Mouse (Mus musculus) retina, postnatal 7 days (tissue): ENCODE data around the gene Mettl15.

Source experiments
- DNase-seq: peaks from one replicate; pipeline ENCODE4 v3.0.0-alpha.2; 2012; ENCODE audit warnings: low read depth, low spot score

Mettl15 gene

GRCm38 (mm10) chr2:109158509-109158908 lies 122.0 kb downstream of the Mettl15 start:
- DNase-seq: no peak

DNA sequence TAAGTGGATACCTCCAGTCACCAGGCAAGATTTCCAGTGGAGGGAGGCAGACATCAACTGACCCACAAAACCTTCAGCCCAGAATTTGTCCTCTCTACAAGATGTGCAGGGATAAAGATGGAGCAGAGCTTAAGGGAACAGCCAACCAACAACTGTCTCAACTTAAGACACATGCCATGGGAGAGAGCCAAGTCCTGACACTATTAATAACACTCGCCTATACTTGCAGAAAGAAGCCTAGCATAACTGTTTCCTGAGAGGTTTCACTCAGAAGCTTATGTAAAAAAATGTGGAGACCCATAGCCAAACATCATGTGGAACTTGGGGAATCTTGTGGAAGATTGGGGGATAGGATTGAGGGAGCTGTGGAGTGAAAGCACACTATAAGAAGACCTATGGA lies 124.4 kb downstream of the Mettl15 start:
- no peak for DNase-seq

DNA sequence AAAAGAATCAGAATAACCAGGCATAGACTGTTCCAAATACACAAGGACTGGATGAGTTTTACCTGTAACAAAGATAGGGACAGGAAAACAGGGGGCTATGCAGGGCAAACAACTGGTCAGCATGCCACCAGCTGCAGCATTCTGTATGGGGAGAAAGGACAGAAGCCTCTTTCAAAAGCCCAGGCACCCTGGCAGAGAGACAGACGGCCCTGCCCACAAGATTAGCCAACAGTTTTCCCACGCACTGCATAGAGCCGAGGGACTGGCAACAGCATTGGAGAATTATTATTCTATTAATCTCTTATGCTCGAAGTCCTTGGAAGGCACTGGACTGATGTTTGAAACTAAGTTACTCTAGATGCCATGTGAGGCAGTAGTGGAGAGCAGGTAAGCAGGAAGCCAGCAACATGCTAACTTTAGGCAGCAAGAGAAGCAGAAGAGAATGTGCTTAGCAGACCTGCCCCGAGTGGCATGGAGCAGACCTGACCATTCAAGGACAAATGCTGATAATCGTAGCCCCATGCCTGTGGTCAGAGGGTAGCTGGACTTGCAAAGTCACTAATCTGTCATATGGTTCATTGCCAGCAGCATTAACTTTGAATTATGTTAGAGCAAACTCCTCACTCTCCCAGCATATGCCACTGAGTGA lies 127.0 kb downstream of the Mettl15 start:
- no peak for DNase-seq

GRCm38 (mm10) chr2:109147292-109147691 lies 133.3 kb downstream of the Mettl15 start:
- no peak for DNase-seq

DNA sequence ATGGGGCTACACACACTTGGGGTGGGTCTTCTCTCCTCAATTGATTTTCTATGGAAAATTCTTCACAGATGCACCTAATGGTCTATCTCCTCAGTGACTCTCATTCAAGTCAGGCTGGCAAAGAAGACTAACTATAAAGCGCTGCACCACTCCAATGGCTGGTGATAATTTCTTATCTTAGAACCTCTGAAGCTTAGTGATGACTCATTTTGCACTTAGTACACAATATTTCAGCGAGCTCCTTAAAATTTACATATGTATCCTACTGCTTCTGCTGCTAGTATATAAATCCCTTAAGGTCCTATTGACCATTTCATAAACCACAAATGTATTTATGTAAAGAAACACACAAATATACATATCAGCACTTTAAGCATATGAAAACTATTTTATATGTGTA lies 136.1 kb downstream of the Mettl15 start:
- no peak for DNase-seq

DNA sequence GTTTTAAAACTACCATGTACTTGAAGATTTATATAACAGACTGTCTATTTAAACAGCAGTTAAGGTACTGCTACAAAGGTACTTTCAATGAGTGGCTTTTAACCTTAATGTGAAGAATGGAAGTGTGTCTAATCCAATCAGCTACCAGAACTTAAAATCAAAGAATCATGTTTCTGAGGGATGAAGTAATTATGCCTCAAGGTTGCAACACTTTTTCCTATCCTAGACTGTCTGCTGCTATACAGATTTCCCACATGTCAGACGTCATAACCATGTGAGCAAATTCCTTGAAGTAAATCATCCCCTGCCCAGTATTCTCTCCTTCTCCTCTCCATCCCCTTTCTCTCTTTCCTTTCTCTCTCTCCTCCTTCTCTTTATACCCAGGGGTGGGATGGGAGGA lies 140.2 kb downstream of the Mettl15 start:
- DNase-seq: no peak

DNA sequence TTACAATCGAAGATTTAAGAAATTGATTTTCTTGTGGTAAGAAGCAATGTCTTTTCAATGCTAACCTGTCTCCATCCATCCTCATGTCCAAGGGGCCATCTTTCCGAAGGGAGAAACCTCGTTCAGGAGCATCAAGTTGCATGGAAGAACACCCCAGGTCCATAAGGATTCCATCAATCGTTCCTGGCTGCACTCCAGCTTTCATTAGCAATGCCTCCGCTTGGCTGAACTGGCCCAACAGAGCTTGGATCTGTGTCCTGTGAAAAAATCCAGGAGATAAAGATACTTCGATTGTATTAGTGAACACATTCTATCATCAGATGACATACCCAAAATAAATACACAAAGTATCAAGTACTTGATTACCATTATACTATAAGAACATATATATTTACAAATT lies 143.3 kb downstream of the Mettl15 start:
- no peak for DNase-seq

DNA sequence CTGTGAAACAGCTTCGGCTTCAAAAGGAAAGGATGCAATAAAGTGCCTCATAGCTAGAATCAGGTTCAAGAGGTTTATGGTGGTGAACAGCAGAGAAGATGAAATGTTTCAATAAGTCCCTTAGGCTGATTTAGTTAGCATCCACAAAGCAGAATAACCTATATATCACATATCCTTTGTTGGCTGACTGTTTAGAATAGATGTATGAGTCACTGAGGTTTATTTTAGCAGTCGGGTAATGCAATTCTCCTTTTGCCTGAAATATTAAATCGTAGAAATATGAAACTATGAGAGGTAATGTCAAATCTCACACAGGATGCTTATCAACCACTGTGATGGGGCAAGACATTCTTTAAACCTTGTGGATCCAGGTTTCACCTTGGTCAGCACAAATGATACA lies 149.8 kb downstream of the Mettl15 start:
- no peak for DNase-seq

- no peak for DNase-seq
These were observed 150.6 kb downstream of the Mettl15 start for GRCm38 (mm10) chr2:109129921-109130320.

DNA sequence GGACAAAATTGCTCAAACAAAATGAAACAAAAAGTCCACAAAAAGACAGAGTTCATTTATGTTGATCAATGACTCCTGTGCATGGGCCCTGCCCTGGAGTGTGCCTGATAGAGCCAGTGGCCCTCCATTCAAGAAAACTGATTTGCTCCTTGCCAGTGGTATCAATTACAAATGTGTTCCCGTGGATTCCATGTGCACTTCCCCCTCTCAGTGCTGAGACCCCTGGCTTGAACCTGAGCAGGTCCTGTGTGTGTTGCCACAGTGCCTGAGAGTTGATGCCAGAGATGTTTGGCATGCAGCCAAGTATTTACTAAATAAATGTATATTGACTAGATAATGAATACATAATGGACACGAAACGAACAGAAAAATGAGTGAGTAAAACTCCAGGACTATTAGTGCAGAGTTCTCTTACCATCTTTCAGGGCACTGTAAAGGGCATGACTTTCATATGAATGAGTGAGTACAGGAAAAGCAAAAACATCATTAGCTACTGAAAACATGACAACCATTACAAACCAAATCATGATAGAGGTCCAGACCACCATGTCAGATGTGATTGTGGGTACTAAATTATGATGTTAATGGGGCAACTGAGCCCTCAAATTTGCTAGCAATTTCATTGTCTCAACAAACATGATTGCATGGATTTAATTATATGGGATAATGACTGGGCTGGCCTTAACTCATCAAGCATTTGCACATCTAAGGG lies 174.6 kb downstream of the Mettl15 start:
- DNase-seq: no peak

DNA sequence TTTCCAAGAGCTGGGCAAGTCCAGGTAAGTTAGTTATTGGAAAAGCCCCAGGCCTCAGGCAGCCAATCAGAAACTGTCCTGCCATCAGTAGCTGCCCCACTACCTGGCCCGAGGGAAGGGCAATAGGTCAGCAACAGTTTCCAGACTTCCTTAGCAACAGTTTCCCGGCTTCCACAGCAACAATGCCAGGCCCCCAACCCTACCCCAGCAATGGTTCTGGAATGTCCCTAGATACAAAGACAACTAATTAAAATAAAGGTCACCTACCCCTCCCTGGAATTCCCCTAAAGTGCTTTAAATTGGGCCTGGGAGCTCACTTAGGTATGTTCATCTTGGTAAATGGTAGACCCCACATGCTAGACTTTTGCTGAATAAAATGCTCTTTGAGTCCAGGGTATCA lies 230.9 kb downstream of the Mettl15 start:
- DNase-seq: no peak
